Mouse (Mus musculus) E14TG2a.4 (cell line): ENCODE data around the gene Antxr1.

Source experiments
- CTCF ChIP-seq: conservative IDR thresholded peaks from 2 replicates; pipeline ENCODE4 v1.5.1; 2014; ENCODE audit warnings: low read length
- POU5F1 ChIP-seq: IDR thresholded peaks from 2 replicates; pipeline ENCODE4 v1.6.1; 2014; ENCODE audit warnings: low read length, borderline replicate concordance

DNA sequence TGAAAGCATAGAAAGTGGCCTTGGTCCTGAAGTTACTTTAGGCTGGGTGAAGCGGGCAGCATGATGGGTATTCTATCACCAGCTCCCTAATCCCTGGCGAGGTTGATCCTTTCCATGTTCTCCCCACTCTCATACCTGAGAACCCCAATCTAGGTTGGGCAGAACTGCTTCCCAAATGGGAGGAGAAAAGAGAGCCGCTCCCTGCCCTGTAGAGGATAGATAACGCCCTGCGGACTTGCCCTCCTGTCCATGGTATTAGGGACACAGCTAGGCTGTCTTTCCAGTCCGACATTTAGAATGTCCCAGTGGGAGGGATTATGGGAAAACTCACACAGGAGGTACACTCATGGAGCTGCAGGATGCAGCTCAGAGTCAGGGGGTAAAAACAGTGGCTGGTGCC lies 165.3 kb downstream of the Antxr1 start:
- TF ChIP-seq CTCF = no peak
- no peak for TF ChIP-seq POU5F1
